Mouse (Mus musculus) kidney, adult 2 months (tissue): ENCODE measurements around the gene Ano4.

Source experiments
- CTCF ChIP-seq: fragments of 200-500 bp; conservative IDR thresholded peaks from 2 replicates; pipeline ENCODE4 v1.5.1; 2011; ENCODE audit warnings: low read depth, mild to moderate bottlenecking, control low read depth, low read length, moderate library complexity, mixed read lengths; ENCODE audit not compliant: insufficient read depth, insufficient read length
- POLR2A ChIP-seq: fragments of 200-500 bp; IDR thresholded peaks from one replicate; pipeline ENCODE4 v1.6.1; 2011; ENCODE audit warnings: low read depth, low read length, control low read depth

DNA sequence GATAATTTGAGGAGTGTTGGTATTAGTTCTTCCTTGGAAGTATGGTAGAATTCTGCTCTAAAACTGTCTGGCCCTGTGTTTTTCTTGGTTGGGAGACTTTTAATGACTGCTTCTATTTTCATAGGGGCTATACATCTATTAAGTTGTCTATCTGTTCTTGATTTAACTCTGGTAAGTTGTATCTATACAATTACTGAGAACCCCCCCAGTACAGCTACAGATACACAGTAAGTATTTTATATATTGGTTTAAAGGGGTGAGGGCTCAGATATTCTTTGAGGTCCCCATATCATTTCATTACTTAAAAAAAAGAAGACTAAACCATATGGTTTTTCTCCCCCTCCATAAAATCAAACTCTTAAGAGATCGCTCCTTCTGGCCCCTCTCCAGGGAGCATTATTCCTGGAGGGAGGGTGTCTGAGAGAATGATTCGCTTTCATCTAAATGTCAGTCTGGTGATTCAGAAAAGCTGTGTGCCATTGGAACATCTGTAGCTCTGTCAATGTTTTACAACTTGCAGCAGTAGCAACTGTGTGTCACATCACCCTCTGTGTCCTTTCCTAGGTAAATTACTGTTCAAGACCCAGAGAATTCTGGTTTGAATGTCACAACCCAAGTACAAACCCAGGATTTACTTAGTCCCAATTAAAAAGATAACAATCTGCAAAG lies 189.6 kb downstream of the Ano4 start:
- TF ChIP-seq CTCF = no peak
- no peak for TF ChIP-seq POLR2A
